Mouse (Mus musculus): Measurements from ENCODE around the gene Nalcn. TPM values are rescaled to one million over a fixed set of nuclear protein-coding genes. Genes with fewer than 3 reads are reported as not detected.

The Nalcn gene
- polyA plus RNA-seq, 1 experiment from 2014 or later = not detected

GRCm38 (mm10) chr14:123296068-123296467, 330.9 kb downstream of the Nalcn start:
- H3K9me3 ChIP-seq (replicated peaks) = no peaks in the 10 kb centered on the region
- H3K4me1 ChIP-seq (replicated peaks) = no peaks in the 10 kb centered on the region
- no peaks in the 10 kb centered on the region for H3K36me3 ChIP-seq (replicated peaks)
- no peaks in the 10 kb centered on the region for H3K27me3 ChIP-seq
- ATAC-seq (ENCODE audit: insufficient read depth) = no peak
- no peak overlapping the region for H3K9ac ChIP-seq
- H3K4me3 ChIP-seq (replicated peaks) = no peak overlapping the region
- no peak overlapping the region for H3K27ac ChIP-seq (replicated peaks)
- H3K4me2 ChIP-seq = no peak overlapping the region

DNA sequence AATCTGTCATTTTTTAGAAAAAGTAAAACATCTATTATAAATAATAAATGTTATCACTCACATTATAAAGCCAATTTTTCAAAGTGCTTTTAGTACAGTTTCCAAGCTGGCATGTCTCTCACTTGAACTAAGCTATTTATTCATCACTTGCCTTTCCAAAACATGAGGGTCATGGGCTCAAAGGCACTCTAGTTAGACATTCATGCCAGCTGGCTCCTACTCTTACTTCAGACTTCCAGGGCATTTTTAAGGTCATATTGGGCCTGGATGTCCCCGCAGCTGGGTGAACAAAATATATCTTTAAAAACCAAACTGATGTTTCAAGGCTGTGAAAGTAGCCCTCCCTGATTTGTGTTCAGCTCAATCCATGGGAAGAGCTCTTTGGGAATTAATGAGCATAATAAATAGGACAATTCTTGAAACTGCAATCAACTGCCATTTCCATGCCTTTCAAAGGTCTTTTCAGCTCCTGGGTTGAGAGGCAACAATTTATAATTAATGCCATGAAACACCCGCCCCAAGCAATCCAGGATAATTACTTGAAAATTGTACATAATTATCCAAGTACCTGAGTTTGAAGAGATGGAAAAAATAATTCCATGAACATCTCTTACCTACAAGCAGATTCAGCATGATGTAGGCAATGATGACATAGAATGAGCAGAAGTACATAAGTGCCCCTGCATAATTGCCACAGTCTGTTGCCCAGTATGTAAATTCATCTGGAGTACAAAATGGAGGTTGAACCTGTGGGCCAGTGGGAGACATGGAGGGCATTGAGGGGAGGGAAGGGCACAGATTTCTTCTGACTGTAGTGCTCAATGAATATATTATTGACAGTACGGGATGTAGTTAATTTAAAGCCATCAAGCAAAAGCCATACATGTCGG, 335.6 kb downstream of the Nalcn start:
- Histone ChIP-seq H3K27me3 (no peaks in the 10 kb centered on the region), H3K36me3 (replicated peaks) (no peaks in the 10 kb centered on the region), H3K27ac (replicated peaks) (no peak overlapping the region), H3K9me3 (replicated peaks) (no peaks in the 10 kb centered on the region), H3K9ac (no peak overlapping the region), H3K4me1 (replicated peaks) (no peaks in the 10 kb centered on the region), H3K4me2 (no peak overlapping the region), H3K4me3 (replicated peaks) (no peak overlapping the region)
- WGBS (ENCODE audit: insufficient replicate concordance) = 65% methylated on average over 4 of the region's 4 CpGs
- no peak for ATAC-seq (ENCODE audit: insufficient read depth)

DNA sequence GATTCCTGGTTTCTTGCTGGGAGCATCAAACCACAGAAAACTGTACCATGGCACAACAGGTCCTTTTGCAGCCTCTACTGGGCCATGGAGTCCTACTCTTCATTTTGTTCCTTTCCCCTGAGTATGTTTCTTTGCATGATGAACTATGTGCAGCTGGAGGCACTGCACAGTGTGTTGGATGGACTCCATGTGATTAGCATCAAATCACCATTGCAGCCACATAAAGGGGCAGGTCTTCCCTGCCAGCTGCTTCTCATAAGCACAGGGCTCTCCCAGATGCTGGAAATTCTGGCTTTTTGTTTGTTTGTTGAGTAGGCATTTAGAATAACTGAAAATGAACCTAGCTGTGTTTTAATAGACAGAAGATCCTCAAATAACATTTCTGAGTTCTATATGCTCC, 344.8 kb downstream of the Nalcn start:
- no peak overlapping the region for H3K4me3 ChIP-seq (replicated peaks)

GRCm38 (mm10) chr14:123272121-123272520, 354.8 kb downstream of the Nalcn start:
- Histone ChIP-seq H3K27ac (replicated peaks) (no peak overlapping the region), H3K27me3 (no peaks in the 10 kb centered on the region), H3K9ac (no peak overlapping the region), H3K9me3 (replicated peaks) (no peaks in the 10 kb centered on the region), H3K4me1 (replicated peaks) (no peaks in the 10 kb centered on the region), H3K4me3 (replicated peaks) (no peak overlapping the region), H3K36me3 (replicated peaks) (no peaks in the 10 kb centered on the region), H3K4me2 (no peak overlapping the region)
- WGBS (ENCODE audit: insufficient replicate concordance) = 45% methylated on average over 2 of the region's 2 CpGs
- ATAC-seq (ENCODE audit: insufficient read depth) = no peak

More for the DNA sequence above, 344.8 kb downstream of the Nalcn start:
- Histone ChIP-seq H3K27me3 (no peaks in the 10 kb centered on the region), H3K36me3 (replicated peaks) (no peaks in the 10 kb centered on the region), H3K9ac (no peak overlapping the region), H3K4me2 (no peak overlapping the region), H3K4me1 (replicated peaks) (no peaks in the 10 kb centered on the region), H3K9me3 (replicated peaks) (no peaks in the 10 kb centered on the region), H3K27ac (replicated peaks) (no peak overlapping the region)
- ATAC-seq (ENCODE audit: insufficient read depth) = no peak

DNA sequence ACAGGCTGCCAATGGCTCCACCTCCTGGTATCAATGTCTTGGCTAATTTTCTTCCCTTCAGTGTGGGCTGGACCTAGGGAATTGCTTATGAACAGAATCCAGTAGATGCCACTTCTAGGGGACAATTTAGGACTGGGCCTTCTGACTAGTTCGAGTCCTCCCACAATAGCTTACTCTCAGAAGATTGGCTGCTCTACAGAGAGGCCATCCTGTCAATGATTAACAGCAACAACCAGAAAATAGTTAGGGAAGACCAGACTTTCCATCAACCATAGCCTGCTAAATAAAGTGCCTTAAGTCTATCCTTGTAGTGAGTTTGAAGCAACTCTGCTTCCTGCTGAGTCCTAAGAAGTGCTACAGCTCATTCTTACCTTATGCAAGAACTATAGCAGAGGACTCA, 386.2 kb downstream of the Nalcn start:
- Histone ChIP-seq H3K27ac (replicated peaks) (no peak overlapping the region), H3K9me3 (replicated peaks) (no peaks in the 10 kb centered on the region), H3K4me3 (replicated peaks) (no peak overlapping the region), H3K4me2 (no peak overlapping the region), H3K36me3 (replicated peaks) (no peaks in the 10 kb centered on the region), H3K9ac (no peak overlapping the region), H3K4me1 (replicated peaks) (no peaks in the 10 kb centered on the region), H3K27me3 (no peaks in the 10 kb centered on the region)
- no peak for ATAC-seq (ENCODE audit: insufficient read depth)
- WGBS (ENCODE audit: insufficient replicate concordance) = 27% methylated on average over 1 of the region's 1 CpGs

GRCm38 (mm10) chr14:123239945-123240344, 387.0 kb downstream of the Nalcn start:
- H3K27me3 ChIP-seq = no peaks in the 10 kb centered on the region
- no peak for ATAC-seq (ENCODE audit: insufficient read depth)
- no peak overlapping the region for H3K4me3 ChIP-seq (replicated peaks)
- WGBS (ENCODE audit: insufficient replicate concordance) = 8% methylated on average over 2 of the region's 2 CpGs
- no peak overlapping the region for H3K27ac ChIP-seq (replicated peaks)
- no peak overlapping the region for H3K9ac ChIP-seq
- no peaks in the 10 kb centered on the region for H3K36me3 ChIP-seq (replicated peaks)
- H3K4me1 ChIP-seq (replicated peaks) = no peaks in the 10 kb centered on the region
- H3K9me3 ChIP-seq (replicated peaks) = no peaks in the 10 kb centered on the region
- H3K4me2 ChIP-seq = no peak overlapping the region

- Histone ChIP-seq H3K4me1 (replicated peaks) (no peaks in the 10 kb centered on the region), H3K4me2 (no peak overlapping the region), H3K36me3 (replicated peaks) (no peaks in the 10 kb centered on the region), H3K27ac (replicated peaks) (no peak overlapping the region), H3K9ac (no peak overlapping the region), H3K4me3 (replicated peaks) (no peak overlapping the region), H3K27me3 (no peaks in the 10 kb centered on the region), H3K9me3 (replicated peaks) (no peaks in the 10 kb centered on the region)
- ATAC-seq (ENCODE audit: insufficient read depth) = no peak
- 53% methylated on average over 2 of the region's 2 CpGs for WGBS (ENCODE audit: insufficient replicate concordance)
These were observed 389.9 kb downstream of the Nalcn start for GRCm38 (mm10) chr14:123237002-123237401.

GRCm38 (mm10) chr14:123232630-123233206, 394.2 kb downstream of the Nalcn start:
- H3K4me1 ChIP-seq (replicated peaks) = no peaks in the 10 kb centered on the region
- no peak overlapping the region for H3K4me3 ChIP-seq (replicated peaks)
- H3K36me3 ChIP-seq (replicated peaks) = no peaks in the 10 kb centered on the region
- no peak overlapping the region for H3K9ac ChIP-seq
- no peak overlapping the region for H3K4me2 ChIP-seq
- no peaks in the 10 kb centered on the region for H3K9me3 ChIP-seq (replicated peaks)
- no peak for ATAC-seq (ENCODE audit: insufficient read depth)
- H3K27ac ChIP-seq (replicated peaks) = no peak overlapping the region
- H3K27me3 ChIP-seq = no peaks in the 10 kb centered on the region

Other genes with a start within 250 kb of the Nalcn start
- gene Itgbl1, start 32.8 kb upstream of the Nalcn start, polyA plus RNA-seq (2015; fragmentation: Nextera tagmentation; extraction: Ambion mirVana) = 0.02 and 0.07 TPM in 2 replicates

Data from liver, embryonic 15.5 days (tissue).